Comparison of ENCODE assay signal across 8 mouse cellular contexts in the genomic region with DNA sequence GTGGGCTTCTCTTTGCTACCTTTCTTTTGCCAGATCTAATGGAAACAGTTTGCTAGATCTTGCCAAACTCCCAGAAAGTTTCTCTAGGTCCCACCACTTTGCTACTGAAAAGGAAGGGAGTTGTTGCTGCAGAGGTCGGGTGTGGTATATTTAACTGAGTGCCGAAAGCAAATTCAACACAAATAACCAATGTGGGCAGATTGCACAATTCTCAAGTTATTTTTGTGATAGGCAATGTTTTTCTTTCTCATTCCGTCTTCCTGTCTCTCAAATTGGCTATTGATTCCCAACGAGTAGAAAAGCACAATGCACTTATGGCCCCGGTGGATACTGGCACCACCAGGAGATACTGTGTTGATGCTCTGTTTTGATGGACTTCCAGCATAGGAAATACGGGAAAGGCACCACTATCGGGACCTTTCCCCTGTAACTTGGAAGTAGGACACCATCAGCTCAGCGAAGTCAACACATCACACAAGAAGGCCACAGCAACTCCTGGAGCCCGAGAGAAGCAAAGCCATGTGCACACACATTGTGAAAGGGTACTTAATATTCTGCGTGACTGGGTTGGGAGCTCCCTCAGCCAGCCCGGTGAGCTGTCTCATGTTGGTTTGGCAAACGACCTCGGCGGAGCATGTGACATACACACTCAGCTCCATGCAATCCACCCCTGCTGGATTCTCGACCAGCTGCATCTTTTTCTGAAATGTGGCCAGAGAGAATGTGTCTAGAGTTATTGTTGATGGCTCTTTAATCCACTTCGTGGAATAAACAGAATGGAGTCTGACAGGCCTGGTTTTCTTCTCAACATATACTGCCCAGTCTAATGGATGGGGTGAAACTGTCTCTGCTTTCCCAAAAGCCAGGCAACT. TPM values are rescaled to one million over a fixed set of nuclear protein-coding genes. Genes with fewer than 3 reads are reported as not detected.
A peak's percentile ranks its signal among the peaks of the same experiment; 100 is the strongest.
DNase-seq lines count a peak whose midpoint lies in the region; ATAC-seq and TF ChIP-seq lines count a peak whose summit lies in the region.

No protein-coding gene starts in this region.

- 56% methylated on average over 16 of the region's 16 CpGs for WGBS in embryonic facial prominence, embryonic 14.5 days
- WGBS in heart, embryonic 14.5 days: 42% methylated on average over 16 of the region's 16 CpGs

- no peak overlapping the region for H3K4me3 ChIP-seq in embryonic facial prominence, embryonic 14.5 days (ENCODE audit: low read depth, low read length)
- H3K4me3 ChIP-seq in heart, embryonic 14.5 days (ENCODE audit: control insufficient read depth in 1 of 2, insufficient read depth in 1 of 2, low read depth in 1 of 2, low read length in 2 of 2): no peak overlapping the region
- no peak overlapping the region for H3K4me3 ChIP-seq in layer of hippocampus, adult 2 months

- H3K36me3 ChIP-seq in embryonic facial prominence, embryonic 14.5 days (ENCODE audit: control insufficient read depth, insufficient read depth, low read length): no peaks in the 10 kb centered on the region
- H3K36me3 ChIP-seq in heart, embryonic 14.5 days (ENCODE audit: control insufficient read depth, insufficient read depth, low read length): no peaks in the 10 kb centered on the region

- H3K4me1 ChIP-seq in embryonic facial prominence, embryonic 14.5 days (ENCODE audit: control insufficient read depth, insufficient read depth, low read length): peaks cover 21% of the 10 kb centered on the region
- H3K4me1 ChIP-seq in heart, embryonic 14.5 days (ENCODE audit: control insufficient read depth in 2 of 2, insufficient read depth in 2 of 2, low read length in 2 of 2): peaks cover 26 to 37% of the 10 kb centered on the region in 2 experiments

- ATAC-seq in embryonic facial prominence, embryonic 14.5 days (ENCODE audit: low read depth): peak; percentile 78; the same call in 1 of the 2 replicates
- 0 out of 2 replicates have a peak, but pooled peaks have one; percentile 27 for ATAC-seq in heart, embryonic 14.5 days (ENCODE audit: insufficient number of reproducible peaks, insufficient read depth, low FRiP score, low read depth)
- ATAC-seq in megakaryocyte-erythroid progenitor cell, adult 5-6 weeks (replicated peaks; ENCODE audit: low FRiP score, low TSS enrichment, poor library complexity, severe bottlenecking): peak; percentile 71

- peak overlapping the region; percentile 70 for H3K27ac ChIP-seq in embryonic facial prominence, embryonic 14.5 days (replicated peaks; ENCODE audit: low read depth, low read length)
- H3K27ac ChIP-seq in heart, embryonic 14.5 days (replicated peaks in 1 of 2; ENCODE audit: control insufficient read depth in 1 of 2, insufficient read depth in 1 of 2, low read depth in 2 of 2, low read length in 2 of 2): peak overlapping the region; percentile 46 to 69
- H3K27ac ChIP-seq in layer of hippocampus, adult 2 months: peak overlapping the region; percentile 86

- H3K9me3 ChIP-seq in embryonic facial prominence, embryonic 14.5 days (ENCODE audit: control insufficient read depth, low read length): no peaks in the 10 kb centered on the region
- peaks cover 4% of the 10 kb centered on the region; the same call in 1 of the 2 replicates for H3K9me3 ChIP-seq in heart, embryonic 14.5 days (ENCODE audit: control insufficient read depth, low read length)

- no peak for TF ChIP-seq CTCF in layer of hippocampus, adult 2 months (conservative IDR thresholded peaks at IDR 0.05)

- no peak overlapping the region for H3K9ac ChIP-seq in embryonic facial prominence, embryonic 14.5 days (ENCODE audit: low read depth, low read length)
- H3K9ac ChIP-seq in heart, embryonic 14.5 days (ENCODE audit: low read length): peak overlapping the region; percentile 41; the same call in 1 of the 2 replicates

- no peak overlapping the region for H3K4me2 ChIP-seq in embryonic facial prominence, embryonic 14.5 days (ENCODE audit: low read depth, low read length)
- peak overlapping the region; percentile 27 for H3K4me2 ChIP-seq in heart, embryonic 14.5 days (ENCODE audit: low read length)

- no peaks in the 10 kb centered on the region for H3K27me3 ChIP-seq in embryonic facial prominence, embryonic 14.5 days (replicated peaks; ENCODE audit: control insufficient read depth, insufficient read depth, low read length)
- no peaks in the 10 kb centered on the region for H3K27me3 ChIP-seq in heart, embryonic 14.5 days (ENCODE audit: control insufficient read depth, insufficient read depth, low read length)

- peak; percentile 63 for DNase-seq in right cerebral cortex, adult 18-20 months
- DNase-seq in right cerebral cortex, postnatal 4 days: no peak
- DNase-seq in embryonic facial prominence, embryonic 14.5 days (ENCODE audit: low spot score): peak; percentile 88
- peak in 1 of 2 experiments; percentile 62 for DNase-seq in layer of hippocampus, adult 2 months (ENCODE audit: low spot score in 2 of 2)
- DNase-seq in spleen, adult 12 weeks (ENCODE audit: low spot score): no peak
- no peak for DNase-seq in spleen, postnatal 36 days (ENCODE audit: low spot score in 2 of 2)

RNA-seq across cellular contexts. Expression of gene Mcur1, which starts 35.3 kb away (rescaled TPM):
- polyA plus RNA-seq in embryonic facial prominence, embryonic 14.5 days (2014; fragmentation: Nextera tagmentation; extraction: Ambion mirVana): 14.5 and 15.5 TPM in 2 replicates
- polyA plus RNA-seq in heart, embryonic 14.5 days (2014; fragmentation: Nextera tagmentation; extraction: Ambion mirVana): 21.4 and 23.1 TPM in 2 replicates
- 10 to 100 TPM; 20.6 to 25.6 TPM for total RNA-seq in layer of hippocampus, adult 2 months (2021)
- total RNA-seq in megakaryocyte-erythroid progenitor cell, adult 5-6 weeks (2014; fragmentation: Nextera tagmentation): 17.0 and 21.1 TPM in 2 replicates
- total RNA-seq in megakaryocyte-erythroid progenitor cell, adult 5-6 weeks (2017): 10.9 and 14.2 TPM in 2 replicates

RNA-seq across cellular contexts. Expression of gene Ranbp9, which starts 43.6 kb away (rescaled TPM):
- 11.2 and 13.6 TPM in 2 replicates for polyA plus RNA-seq in embryonic facial prominence, embryonic 14.5 days (2014; fragmentation: Nextera tagmentation; extraction: Ambion mirVana)
- polyA plus RNA-seq in heart, embryonic 14.5 days (2014; fragmentation: Nextera tagmentation; extraction: Ambion mirVana): 8.8 and 13.7 TPM in 2 replicates
- total RNA-seq in layer of hippocampus, adult 2 months (2021): 10 to 100 TPM; 82.5 to 85.2 TPM
- 36.8 and 36.9 TPM in 2 replicates for total RNA-seq in megakaryocyte-erythroid progenitor cell, adult 5-6 weeks (2014; fragmentation: Nextera tagmentation)
- total RNA-seq in megakaryocyte-erythroid progenitor cell, adult 5-6 weeks (2017): 54.2 and 60.4 TPM in 2 replicates

Comparison
In these comparisons a context has a peak if more than half of its experiments do, and no peak if none do; other contexts are left out.
1. DNase-seq: peak in right cerebral cortex, adult 18-20 months (single experiment) and embryonic facial prominence, embryonic 14.5 days (single experiment); none in right cerebral cortex, postnatal 4 days (single experiment), spleen, adult 12 weeks (single experiment) and spleen, postnatal 36 days (0 of 2).
2. ATAC-seq: peak in every context shown above with its lines; median percentile 78 in embryonic facial prominence, embryonic 14.5 days; 71 in megakaryocyte-erythroid progenitor cell, adult 5-6 weeks; 27 in heart, embryonic 14.5 days.
3. Peak in every context shown above with its lines, with median percentiles within 50 percentile points of each other: H3K27ac ChIP-seq.